Mouse (Mus musculus): ENCODE results near the gene Chrna1. TPM values are rescaled to one million over a fixed set of nuclear protein-coding genes. Genes with fewer than 3 reads are reported as not detected.
"Not testable (repeated sequence)": the region's sequence is repeated elsewhere in the genome, so short reads cannot be mapped to it uniquely, and the experiment has no call there.

The Chrna1 gene
- total RNA-seq, 1 experiment from 2014 or later: not detected

GRCm38 (mm10) chr2:73557061-73557460 is 23.1 kb downstream of the Chrna1 start:
- not testable (repeated sequence) for DNase-seq

- DNase-seq: no peak
Observed at GRCm38 (mm10) chr2:73554389-73554788, 25.7 kb downstream of the Chrna1 start.

GRCm38 (mm10) chr2:73552926-73553325 is 27.2 kb downstream of the Chrna1 start:
- DNase-seq: no peak

GRCm38 (mm10) chr2:73550725-73551124 is 29.4 kb downstream of the Chrna1 start:
- DNase-seq: no peak

- DNase-seq: no peak
Observed at GRCm38 (mm10) chr2:73548542-73548941, 31.6 kb downstream of the Chrna1 start.

- no peak for DNase-seq
Observed at GRCm38 (mm10) chr2:73547256-73547655, 32.9 kb downstream of the Chrna1 start.

GRCm38 (mm10) chr2:73545556-73545955 is 34.6 kb downstream of the Chrna1 start:
- DNase-seq: no peak

- no peak for DNase-seq
Observed at GRCm38 (mm10) chr2:73540450-73541162, 39.5 kb downstream of the Chrna1 start.

GRCm38 (mm10) chr2:73539697-73540096 is 40.4 kb downstream of the Chrna1 start:
- no peak for DNase-seq

- DNase-seq: no peak
Observed at GRCm38 (mm10) chr2:73539141-73539540, 41.0 kb downstream of the Chrna1 start.

- no peak for DNase-seq
Observed at GRCm38 (mm10) chr2:73538590-73538989, 41.5 kb downstream of the Chrna1 start.

- DNase-seq: no peak
Observed at GRCm38 (mm10) chr2:73536091-73536783, 43.9 kb downstream of the Chrna1 start.

- no peak for DNase-seq
Observed at GRCm38 (mm10) chr2:73534720-73535119, 45.4 kb downstream of the Chrna1 start.

GRCm38 (mm10) chr2:73530487-73530886 is 49.7 kb downstream of the Chrna1 start:
- DNase-seq: no peak

- DNase-seq: peak; percentile 86
Observed at GRCm38 (mm10) chr2:73529356-73530330, 50.5 kb downstream of the Chrna1 start, which contains the start of gene Wipf1. Gene Wipf1, minus strand, starts transcription at chr2:73529734.

GRCm38 (mm10) chr2:73528516-73529355 is 51.4 kb downstream of the Chrna1 start:
- peak; percentile 47 for DNase-seq

GRCm38 (mm10) chr2:73527956-73528355 is 52.2 kb downstream of the Chrna1 start:
- no peak for DNase-seq

GRCm38 (mm10) chr2:73526691-73527090 is 53.4 kb downstream of the Chrna1 start:
- peak; percentile 23 for DNase-seq

- DNase-seq: peak; percentile 44
Observed at GRCm38 (mm10) chr2:73522891-73523290, 57.2 kb downstream of the Chrna1 start.

- no peak for DNase-seq
Observed at GRCm38 (mm10) chr2:73522336-73522735, 57.8 kb downstream of the Chrna1 start.

- DNase-seq: no peak
Observed at GRCm38 (mm10) chr2:73521737-73522136, 58.4 kb downstream of the Chrna1 start.

Data from adrenal gland, postnatal 25 days (tissue).